Mouse (Mus musculus) cerebellum, adult (tissue): ENCODE measurements around the gene Rad50.

Experiments
- ATAC-seq: cut with Nextera tagmentation; 2 replicates; pipeline ENCODE4 v1.9.2; 2017; ENCODE audit warnings: mild to moderate bottlenecking, moderate library complexity, mixed read lengths; ENCODE audit not compliant: insufficient number of reproducible peaks, low FRiP score, low TSS enrichment

The Rad50 gene

GRCm38 (mm10) chr11:53706236-53706933 is 734 bp downstream of the Rad50 start:
- ATAC-seq: no peak; the same call in 1 of the 2 replicates

- no peak for ATAC-seq
Observed at GRCm38 (mm10) chr11:53699351-53699750, 7.8 kb downstream of the Rad50 start.

- no peak for ATAC-seq
Observed at GRCm38 (mm10) chr11:53698521-53698920, 8.6 kb downstream of the Rad50 start.

GRCm38 (mm10) chr11:53691979-53692378 is 15.1 kb downstream of the Rad50 start:
- ATAC-seq: no peak

GRCm38 (mm10) chr11:53682994-53683530 is 24.1 kb downstream of the Rad50 start:
- ATAC-seq: no peak

GRCm38 (mm10) chr11:53682170-53682569 is 24.9 kb downstream of the Rad50 start:
- no peak for ATAC-seq

- ATAC-seq: no peak
Observed at GRCm38 (mm10) chr11:53681686-53682085, 25.4 kb downstream of the Rad50 start.

GRCm38 (mm10) chr11:53680141-53680540 is 27.0 kb downstream of the Rad50 start:
- no peak for ATAC-seq

- no peak for ATAC-seq
Observed at GRCm38 (mm10) chr11:53671414-53671813, 35.7 kb downstream of the Rad50 start.

- ATAC-seq: no peak
Observed at GRCm38 (mm10) chr11:53664091-53664490, 43.0 kb downstream of the Rad50 start.

- no peak for ATAC-seq
Observed at GRCm38 (mm10) chr11:53662794-53663674, 44.1 kb downstream of the Rad50 start.

- no peak for ATAC-seq
Observed at GRCm38 (mm10) chr11:53657828-53658227, 49.3 kb downstream of the Rad50 start.

GRCm38 (mm10) chr11:53657381-53657780 is 49.7 kb downstream of the Rad50 start:
- ATAC-seq: no peak

GRCm38 (mm10) chr11:53656558-53657202 is 50.4 kb downstream of the Rad50 start:
- no peak for ATAC-seq

GRCm38 (mm10) chr11:53655043-53655442 is 52.1 kb downstream of the Rad50 start:
- ATAC-seq: no peak

GRCm38 (mm10) chr11:53652427-53652826 is 54.7 kb downstream of the Rad50 start:
- no peak for ATAC-seq

GRCm38 (mm10) chr11:53651441-53651840 is 55.7 kb downstream of the Rad50 start:
- ATAC-seq: no peak

- ATAC-seq: no peak
Observed at GRCm38 (mm10) chr11:53644017-53644416, 63.1 kb downstream of the Rad50 start.

- ATAC-seq: no peak
Observed at GRCm38 (mm10) chr11:53642744-53643279, 64.3 kb downstream of the Rad50 start.

- no peak for ATAC-seq
Observed at GRCm38 (mm10) chr11:53637803-53638260, 69.3 kb downstream of the Rad50 start.
